Mouse (Mus musculus): ENCODE measurements at regions not wholly inside any gene's neighbourhood (a gene's known extent, or its start where the extent isn't known, plus 50 kb on each side); places are given as distances from the start of the nearest gene placed in this dataset.
"Not testable (repeated sequence)": the region's sequence is repeated elsewhere in the genome, so short reads cannot be mapped to it uniquely, and the experiment has no call there.

DNA sequence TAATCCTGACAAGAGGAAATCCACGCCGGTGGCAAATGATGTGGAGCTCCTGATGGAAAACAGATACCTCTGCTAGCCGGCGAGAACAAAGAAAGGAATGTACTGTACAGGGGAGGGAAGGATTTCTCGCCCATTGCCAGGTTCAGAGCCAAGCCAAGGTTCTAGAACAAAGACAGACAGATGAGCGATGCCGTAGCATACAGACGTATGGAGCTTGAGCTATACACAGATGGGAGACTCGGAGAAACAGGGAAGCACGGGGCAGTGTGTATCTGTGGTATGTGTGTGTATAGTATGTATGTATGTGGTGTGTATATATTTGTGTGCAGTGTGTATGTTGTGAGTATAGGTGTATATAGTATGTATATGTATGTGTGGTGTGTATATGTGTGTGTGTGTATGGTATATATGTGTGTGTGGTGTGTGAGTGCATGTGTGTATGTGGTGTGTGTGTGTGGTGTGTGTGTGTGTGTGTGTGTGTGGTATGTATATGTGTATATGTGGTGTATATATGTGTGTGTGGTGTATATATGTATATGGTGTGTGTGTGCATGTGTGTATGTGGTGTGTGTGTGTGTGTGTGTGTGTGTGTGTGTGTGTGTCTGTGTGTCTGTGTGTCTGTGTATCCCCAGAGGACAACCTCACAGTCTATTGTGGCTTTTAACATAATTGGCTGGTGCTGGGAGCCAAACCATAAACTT, 140.6 kb downstream of the Cand1 start:
- in situ Hi-C loops (cut with MboI, MseI), result no loop called here

DNA sequence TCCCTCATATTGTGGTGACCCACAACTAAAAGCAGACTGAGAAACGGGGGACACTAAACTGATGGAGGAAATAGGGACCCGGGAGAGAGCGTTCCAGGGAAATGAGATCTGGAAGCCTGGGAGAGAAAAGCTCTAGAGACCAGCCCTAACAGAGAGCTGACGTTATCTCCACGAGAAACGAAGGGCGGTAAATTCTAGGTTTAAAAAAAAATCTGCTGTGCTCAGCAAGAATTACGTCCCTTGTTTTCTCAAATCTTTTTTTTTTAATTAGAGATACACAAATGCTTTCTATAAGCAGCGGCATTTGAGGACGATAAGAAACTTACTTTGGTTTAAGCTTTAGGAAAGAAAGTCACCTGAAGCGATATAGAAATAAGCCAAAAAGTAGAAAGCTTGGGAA, 145.7 kb downstream of the Cand1 start:
- in situ Hi-C loops (cut with MboI, MseI), result no loop called here

DNA sequence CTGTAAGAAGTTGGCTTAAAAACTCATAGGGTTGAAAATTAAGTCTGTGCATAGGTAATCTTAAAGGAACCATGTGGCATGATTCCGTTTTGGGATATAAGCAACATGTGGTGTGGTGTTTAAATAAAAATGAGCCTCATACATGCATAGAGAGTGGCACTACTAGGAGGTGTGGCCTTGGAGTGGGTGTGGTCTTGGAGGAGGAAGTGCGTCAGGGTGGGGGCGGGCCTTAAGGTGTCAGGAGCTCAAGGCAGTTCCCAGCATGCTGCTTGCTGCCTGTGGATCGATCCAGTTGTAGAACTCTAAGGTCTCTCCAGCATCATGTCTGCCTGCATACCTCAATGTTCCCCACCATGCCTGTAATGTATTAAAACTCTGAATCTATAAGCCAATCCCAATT, 152.0 kb downstream of the Cand1 start:
- in situ Hi-C loops (cut with MboI, MseI), result no loop called here

DNA sequence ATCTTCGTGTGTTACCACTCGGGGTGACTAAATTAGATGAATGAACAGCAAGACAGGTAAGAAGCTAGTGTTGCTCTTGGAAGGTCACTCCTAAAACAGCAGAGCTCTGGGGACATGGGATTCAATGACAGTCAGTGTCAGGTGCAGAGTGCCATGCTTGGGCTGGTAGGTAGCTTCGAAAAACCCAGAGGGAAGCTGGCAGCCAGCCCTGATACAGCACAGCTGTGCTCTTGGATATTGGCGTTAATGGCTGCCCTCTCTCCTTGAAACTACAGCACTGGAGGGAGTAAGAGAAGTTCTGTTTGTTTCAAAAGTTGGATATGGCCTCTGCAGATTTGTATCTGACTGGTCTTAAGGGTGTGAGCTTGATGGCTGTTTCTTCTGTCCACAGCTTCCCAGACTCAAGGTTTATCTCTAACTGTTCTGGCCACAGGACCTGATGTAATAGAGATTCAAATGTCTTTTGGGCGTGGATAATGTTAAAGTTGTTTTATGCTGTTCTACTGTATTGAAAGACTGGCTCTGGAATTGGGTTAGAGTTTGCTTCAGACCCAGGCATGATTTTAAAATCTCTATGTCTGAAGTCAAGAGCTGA, 152.7 kb downstream of the Cand1 start:
- in situ Hi-C loops (cut with MboI, MseI), result no loop called here

- in situ Hi-C loops (cut with MboI, MseI), result no loop called here
Observed at GRCm38 (mm10) chr10:119086450-119086849, 153.4 kb downstream of the Cand1 start.

- in situ Hi-C loops (cut with MboI, MseI), result no loop called here
Observed at GRCm38 (mm10) chr10:119083431-119083830, 156.4 kb downstream of the Cand1 start.

GRCm38 (mm10) chr10:119082861-119083260, 157.0 kb downstream of the Cand1 start:
- in situ Hi-C loops (cut with MboI, MseI), result no loop called here

- in situ Hi-C loops (cut with MboI, MseI), result not testable (repeated sequence)
Observed at GRCm38 (mm10) chr10:119081766-119082165, 158.1 kb downstream of the Cand1 start.

GRCm38 (mm10) chr10:119076100-119076566, 163.7 kb downstream of the Cand1 start:
- in situ Hi-C loops (cut with MboI, MseI), result no loop called here

DNA sequence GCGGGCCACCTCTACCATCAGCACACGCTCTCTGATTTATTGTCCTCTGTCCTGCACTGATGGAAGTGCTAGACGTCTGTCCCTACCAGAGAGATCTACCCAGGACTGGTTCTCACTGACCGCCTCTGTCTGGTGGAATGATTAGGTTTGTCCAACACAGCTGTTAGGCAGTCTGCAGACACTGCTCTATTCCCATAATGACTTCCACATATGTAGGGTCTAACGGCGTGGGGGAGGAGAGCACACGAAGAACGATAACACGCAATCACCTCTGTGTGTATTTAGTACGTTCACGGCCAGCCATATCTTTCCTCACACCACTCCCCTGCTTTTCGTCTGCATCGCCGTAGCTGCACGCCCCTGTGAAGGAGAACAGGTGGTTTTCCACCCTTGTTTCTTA, 165.0 kb downstream of the Cand1 start:
- in situ Hi-C loops (cut with MboI, MseI), result loop anchor here in 1 of 2 experiments (5.0 kb wide), 1 partner anchor 273 kb away; no protein-coding TSS in a partner anchor

GRCm38 (mm10) chr10:119073991-119074390, 165.9 kb downstream of the Cand1 start:
- in situ Hi-C loops (cut with MboI, MseI), result loop anchor here in 1 of 2 experiments (5.0 kb wide), 1 partner anchor 272 kb away; no protein-coding TSS in a partner anchor

GRCm38 (mm10) chr10:119069410-119069809, 170.4 kb downstream of the Cand1 start:
- in situ Hi-C loops (cut with MboI, MseI), result loop anchor here in 1 of 2 experiments (10.0 kb wide), 1 partner anchor 185 kb away; no protein-coding TSS in a partner anchor

DNA sequence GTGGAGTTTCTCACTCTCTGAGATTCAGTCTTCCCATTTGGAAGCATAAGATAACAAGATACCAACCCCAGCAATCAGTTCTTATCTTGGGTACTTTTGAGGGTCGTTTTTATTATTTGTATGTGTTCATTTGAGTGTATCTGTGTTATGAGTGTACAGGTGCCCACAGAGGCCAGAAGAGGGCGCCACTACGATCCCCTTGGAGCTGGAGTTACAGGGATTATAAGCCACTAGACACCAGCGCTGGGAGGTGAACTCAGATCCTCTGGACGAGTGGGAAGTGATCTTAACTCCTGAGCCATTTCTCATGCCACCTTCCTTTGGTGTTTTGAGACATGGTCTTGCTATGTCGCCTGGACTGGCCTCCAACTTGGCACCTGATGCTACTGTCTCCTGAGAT, 172.0 kb downstream of the Cand1 start:
- in situ Hi-C loops (cut with MboI, MseI), result loop anchor here in 1 of 2 experiments (10.0 kb wide), 1 partner anchor 183 kb away; no protein-coding TSS in a partner anchor

DNA sequence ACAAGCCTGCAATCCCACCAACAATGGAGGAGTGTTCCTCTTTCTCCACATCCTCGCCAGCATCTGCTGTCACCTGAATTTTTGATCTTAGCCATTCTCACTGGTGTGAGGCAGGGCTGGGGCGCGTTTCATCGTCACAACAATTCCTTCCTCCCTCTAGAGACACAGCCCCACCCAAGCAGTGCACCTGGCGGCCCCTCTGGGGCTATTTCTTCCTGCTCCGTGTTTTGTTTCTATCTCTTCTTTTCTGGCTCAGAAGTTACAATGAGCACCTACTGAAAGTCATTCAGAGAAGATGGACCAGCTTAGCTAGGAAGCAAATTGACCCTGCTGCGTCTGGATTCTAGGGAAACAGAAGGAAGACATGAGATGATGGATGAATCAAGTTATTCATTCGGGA, 172.5 kb downstream of the Cand1 start:
- in situ Hi-C loops (cut with MboI, MseI), result loop anchor here in 1 of 2 experiments (10.0 kb wide), 1 partner anchor 183 kb away; no protein-coding TSS in a partner anchor

GRCm38 (mm10) chr10:119065974-119066373, 173.9 kb downstream of the Cand1 start:
- in situ Hi-C loops (cut with MboI, MseI), result loop anchor here in 1 of 2 experiments (10.0 kb wide), 1 partner anchor 181 kb away; no protein-coding TSS in a partner anchor

GRCm38 (mm10) chr10:119065133-119065817, 174.6 kb downstream of the Cand1 start:
- in situ Hi-C loops (cut with MboI, MseI), result loop anchor here in 1 of 2 experiments (10.0 kb wide), 1 partner anchor 180 kb away; no protein-coding TSS in a partner anchor

GRCm38 (mm10) chr10:119064218-119064617, 175.6 kb downstream of the Cand1 start:
- in situ Hi-C loops (cut with MboI, MseI), result loop anchor here in 1 of 2 experiments (10.0 kb wide), 1 partner anchor 179 kb away; no protein-coding TSS in a partner anchor

GRCm38 (mm10) chr10:119063209-119063699, 176.6 kb downstream of the Cand1 start:
- in situ Hi-C loops (cut with MboI, MseI), result loop anchor here in 1 of 2 experiments (10.0 kb wide), 1 partner anchor 178 kb away; no protein-coding TSS in a partner anchor

DNA sequence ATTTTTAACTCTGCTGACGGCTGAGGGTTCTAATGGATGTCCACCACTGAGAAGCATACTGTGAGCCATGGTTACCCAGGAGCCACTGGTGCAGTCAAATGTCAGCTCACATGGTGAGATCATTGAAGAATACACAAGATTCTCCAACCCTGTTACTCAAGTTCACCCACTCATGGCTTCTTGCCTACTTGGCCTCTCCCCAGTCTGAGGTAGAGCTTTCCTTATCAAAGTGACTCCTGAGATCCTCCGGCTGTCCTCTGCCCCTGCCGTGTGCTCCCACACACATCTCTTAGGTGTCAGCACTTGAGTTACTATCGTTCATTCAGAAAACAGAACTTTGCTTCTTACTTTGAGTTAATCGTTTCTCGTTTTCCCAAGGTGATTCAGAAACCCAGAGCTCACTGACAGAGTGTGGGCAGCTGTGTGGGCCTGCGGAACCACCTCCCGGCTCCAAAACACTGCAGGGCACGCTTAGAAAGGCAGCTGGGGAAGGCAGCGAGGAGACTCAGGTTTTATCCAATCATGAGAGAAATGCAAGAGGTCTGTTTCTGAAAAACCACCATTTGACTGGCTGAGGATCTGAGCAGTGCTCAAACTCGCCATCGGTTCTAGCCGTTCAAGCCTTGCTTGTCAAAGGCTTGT, 177.8 kb downstream of the Cand1 start:
- in situ Hi-C loops (cut with MboI, MseI), result loop anchor here in 1 of 2 experiments (10.0 kb wide), 1 partner anchor 177 kb away; no protein-coding TSS in a partner anchor

DNA sequence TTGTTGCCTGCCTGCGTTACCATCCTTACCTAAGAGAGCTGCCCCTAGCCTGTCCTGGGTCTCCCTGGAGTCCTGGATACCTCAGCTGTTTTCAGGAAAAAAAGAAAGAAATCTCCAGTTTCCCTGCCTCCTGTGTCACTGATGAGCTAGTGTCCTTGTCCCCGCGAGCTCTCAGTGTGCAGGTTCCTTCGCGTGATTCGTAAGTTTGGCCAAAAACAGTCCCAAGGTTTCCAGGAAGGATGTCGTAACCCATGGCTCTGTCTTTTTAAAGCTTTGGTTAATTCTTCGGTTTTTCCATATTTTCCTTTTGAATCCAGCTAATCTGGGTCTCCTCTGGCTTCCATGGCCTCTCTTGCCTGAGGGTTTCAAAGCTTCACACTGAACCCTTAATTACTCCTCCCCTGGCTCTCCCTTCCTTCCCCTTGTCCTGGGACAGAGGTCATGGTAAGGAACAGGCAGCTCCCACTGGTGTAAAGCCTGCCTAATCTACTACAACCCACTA, 178.5 kb downstream of the Cand1 start:
- in situ Hi-C loops (cut with MboI, MseI), result loop anchor here in 1 of 2 experiments (10.0 kb wide), 1 partner anchor 177 kb away; no protein-coding TSS in a partner anchor
